8 mouse cellular contexts compared by ENCODE assay signal in genomic region chr8:72570633-72571610, GRCm38 (mm10). TPM values are rescaled to one million over a fixed set of nuclear protein-coding genes. Genes with fewer than 3 reads are reported as not detected.
DNase-seq lines count a peak whose midpoint lies in the region; ATAC-seq lines count a peak whose summit lies in the region.

Gene Smim7 (minus strand): TSS chr8:72571088.

- H3K4me1 ChIP-seq in hindbrain, embryonic 11.5 days (replicated peaks; ENCODE audit: control insufficient read depth, insufficient read depth, low read length): peaks cover 3% of the 10 kb centered on the region

- WGBS in hindbrain, embryonic 11.5 days: under 1% methylated on average over 52 of the region's 52 CpGs

- H3K4me3 ChIP-seq in hindbrain, embryonic 11.5 days (ENCODE audit: low read depth, low read length): peak within 1 kb of the TSS; percentile 66

- peak within 1 kb of the TSS; percentile 93 for H3K4me2 ChIP-seq in hindbrain, embryonic 11.5 days (replicated peaks; ENCODE audit: low read depth, low read length)

- H3K36me3 ChIP-seq in hindbrain, embryonic 11.5 days (ENCODE audit: control insufficient read depth, insufficient read depth, low read length): no peaks in the 10 kb centered on the region

- H3K27ac ChIP-seq in hindbrain, embryonic 11.5 days (ENCODE audit: low read depth, low read length): peak within 1 kb of the TSS; percentile 81

- no peaks in the 10 kb centered on the region for H3K9me3 ChIP-seq in hindbrain, embryonic 11.5 days (ENCODE audit: control insufficient read depth, low read length)

- peak within 1 kb of the TSS; percentile 73 for H3K9ac ChIP-seq in hindbrain, embryonic 11.5 days (ENCODE audit: low read depth, low read length)

- DNase-seq in Muller cell, postnatal 12 days (ENCODE audit: inconsistent ontology term): peak; percentile 99
- DNase-seq in cerebellum, adult 9-11 months: peak; percentile 98
- peak; percentile 96 to 98 for DNase-seq in frontal cortex, adult 2 months (ENCODE audit: extremely low spot score in 1 of 2, low spot score in 1 of 2)
- peak; percentile 99 for DNase-seq in hindbrain, embryonic 11.5 days (ENCODE audit: low spot score)
- DNase-seq in layer of hippocampus, postnatal 10 days (ENCODE audit: low spot score in 2 of 2): peak; percentile 97
- peak; percentile 99 for DNase-seq in lung, postnatal 10 days
- peak; percentile 96 for DNase-seq in ovary, postnatal 36 days (ENCODE audit: low spot score)
- peak; percentile 97 for DNase-seq in thymus, postnatal 25 days

- ATAC-seq in hindbrain, embryonic 11.5 days (ENCODE audit: low FRiP score): peak; percentile 98

- no peaks in the 10 kb centered on the region for H3K27me3 ChIP-seq in hindbrain, embryonic 11.5 days (ENCODE audit: control insufficient read depth, insufficient read depth, low read length)

RNA-seq across cellular contexts. Expression of gene Smim7, which starts in this region (rescaled TPM):
- 79.4 and 83.3 TPM in 2 replicates for polyA plus RNA-seq in frontal cortex, adult 2 months (2012; rRNA removed)
- 126 and 136 TPM in 2 replicates for polyA plus RNA-seq in hindbrain, embryonic 11.5 days (2014; fragmentation: Nextera tagmentation; extraction: Ambion mirVana)
- 100 to 1,000 TPM; 119 to 128 TPM for total RNA-seq in layer of hippocampus, postnatal 10 days (2021)

Comparison
In these comparisons a context has a peak if more than half of its experiments do, and no peak if none do; other contexts are left out.
1. Peak in every context shown above with its lines: DNase-seq, ATAC-seq, H3K4me3 ChIP-seq and H3K27ac ChIP-seq.